Mouse (Mus musculus): ENCODE data around the gene Rpl28.

The Rpl28 gene

GRCm38 (mm10) chr7:4836351-4836792 is 43.7 kb downstream of the Rpl28 start:
- DNase-seq = peak; percentile 87 to 89

- peak in 1 of 2 experiments; percentile 26 for DNase-seq
Observed at GRCm38 (mm10) chr7:4837639-4838038, 45.0 kb downstream of the Rpl28 start.

GRCm38 (mm10) chr7:4842077-4842476 is 49.4 kb downstream of the Rpl28 start:
- no peak for DNase-seq

- no peak for DNase-seq
Observed at GRCm38 (mm10) chr7:4842634-4843131, 50.0 kb downstream of the Rpl28 start.

GRCm38 (mm10) chr7:4843604-4844244 is 51.0 kb downstream of the Rpl28 start:
- peak; percentile 74 to 76 for DNase-seq

- DNase-seq = no peak
Observed at GRCm38 (mm10) chr7:4844245-4844916, 51.7 kb downstream of the Rpl28 start, which contains the start of gene Shisa7. Gene Shisa7 (minus strand): TSS chr7:4844696.
